Mouse (Mus musculus): Measurements from ENCODE around the gene Tmed8.

- TF ChIP-seq POLR2A (IDR thresholded peaks at IDR 0.05; ENCODE audit: borderline replicate concordance, insufficient read depth, low read length) (no peak), CTCF (IDR thresholded peaks at IDR 0.05; ENCODE audit: borderline replicate concordance, insufficient read depth, low read depth, low read length) (no peak)
These were observed 17.3 kb upstream of the Tmed8 start for GRCm38 (mm10) chr12:87217596-87217995.

Data from cerebellum, adult 2 months (tissue).